Mouse (Mus musculus) cortical plate, adult 2 months (tissue): Measurements from ENCODE around the gene Gng12.

ENCODE experiments used
- CTCF ChIP-seq: fragments of 200-500 bp; IDR thresholded peaks from 2 replicates; pipeline ENCODE4 v1.5.1; 2011; ENCODE audit warnings: mild to moderate bottlenecking, control low read depth, low read length; ENCODE audit not compliant: insufficient read depth; ENCODE audit errors: extremely low read depth
- POLR2A ChIP-seq: fragments of 200-500 bp; IDR thresholded peaks from 2 replicates; pipeline ENCODE4 v1.6.1; 2011; ENCODE audit warnings: mild to moderate bottlenecking, low read length, control low read depth; ENCODE audit not compliant: insufficient read depth; ENCODE audit errors: extremely low read depth

- TF ChIP-seq CTCF: no peak
- no peak for TF ChIP-seq POLR2A
These were observed 69.0 kb downstream of the Gng12 start for GRCm38 (mm10) chr6:66965203-66965602.
